Mouse (Mus musculus): ENCODE results near the gene Cwf19l1. TPM values are rescaled to one million over a fixed set of nuclear protein-coding genes. Genes with fewer than 3 reads are reported as not detected.

The Cwf19l1 gene
- 30.6 TPM in 2 replicates for polyA plus RNA-seq (2014; fragmentation: Nextera tagmentation; extraction: Ambion mirVana)

- Histone ChIP-seq H3K27me3 (ENCODE audit: control insufficient read depth, insufficient read depth, low read length) (no peaks in the 10 kb centered on the region), H3K4me3 (ENCODE audit: low read depth, low read length) (peak within 1 kb of the TSS; percentile 74), H3K36me3 (ENCODE audit: control insufficient read depth, insufficient read depth, low read length) (peaks cover 21% of the 10 kb centered on the region), H3K9ac (replicated peaks; ENCODE audit: low read depth, low read length) (peak within 1 kb of the TSS; percentile 63), H3K9me3 (ENCODE audit: control insufficient read depth, low read depth, low read length) (no peaks in the 10 kb centered on the region), H3K4me1 (ENCODE audit: control insufficient read depth, insufficient read depth, low read length) (peaks cover 6% of the 10 kb centered on the region; the same call in 1 of the 2 replicates), H3K4me2 (replicated peaks; ENCODE audit: low read depth, low read length) (peak within 1 kb of the TSS; percentile 43), H3K27ac (ENCODE audit: low read length) (peak within 1 kb of the TSS; percentile 91)
- WGBS: under 1% methylated on average over 45 of the region's 45 CpGs
- peak; percentile 86 for ATAC-seq (ENCODE audit: insufficient number of reproducible peaks, insufficient read depth, low FRiP score, low read depth)
Observed at GRCm38 (mm10) chr19:44135072-44135959, at the start of gene Cwf19l1. Gene Cwf19l1 (minus strand): TSS chr19:44135876.

DNA sequence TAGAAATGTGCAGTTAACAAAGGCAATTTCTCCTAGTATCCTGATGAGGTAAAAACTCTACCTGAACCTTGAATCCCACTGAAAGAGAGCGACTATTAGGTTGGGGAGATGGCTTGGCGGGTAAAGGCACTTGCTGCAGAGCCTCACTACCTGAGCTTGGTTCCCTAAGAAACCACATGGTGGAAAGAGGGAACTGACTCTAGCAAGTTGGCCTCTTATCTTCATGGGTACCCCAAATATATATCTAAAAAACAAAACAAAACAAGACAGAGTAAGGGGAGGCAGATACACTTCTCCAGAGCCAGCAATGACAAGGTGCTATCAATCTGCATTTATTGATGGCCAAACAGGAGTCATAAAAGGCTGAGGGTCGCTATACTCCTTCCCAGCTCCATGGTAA is 48.3 kb upstream of the Cwf19l1 start:
- no peaks in the 10 kb centered on the region for H3K36me3 ChIP-seq (ENCODE audit: control insufficient read depth, insufficient read depth, low read length)
- no peaks in the 10 kb centered on the region for H3K27me3 ChIP-seq (ENCODE audit: control insufficient read depth, insufficient read depth, low read length)
- H3K9me3 ChIP-seq (ENCODE audit: control insufficient read depth, low read depth, low read length): no peaks in the 10 kb centered on the region
- no peak overlapping the region for H3K4me3 ChIP-seq (ENCODE audit: low read depth, low read length)
- H3K27ac ChIP-seq (ENCODE audit: low read length): no peak overlapping the region
- H3K9ac ChIP-seq (replicated peaks; ENCODE audit: low read depth, low read length): no peak overlapping the region
- no peaks in the 10 kb centered on the region for H3K4me1 ChIP-seq (ENCODE audit: control insufficient read depth, insufficient read depth, low read length)
- 69% methylated on average over 3 of the region's 3 CpGs for WGBS
- H3K4me2 ChIP-seq (replicated peaks; ENCODE audit: low read depth, low read length): no peak overlapping the region
- ATAC-seq (ENCODE audit: insufficient number of reproducible peaks, insufficient read depth, low FRiP score, low read depth): no peak

DNA sequence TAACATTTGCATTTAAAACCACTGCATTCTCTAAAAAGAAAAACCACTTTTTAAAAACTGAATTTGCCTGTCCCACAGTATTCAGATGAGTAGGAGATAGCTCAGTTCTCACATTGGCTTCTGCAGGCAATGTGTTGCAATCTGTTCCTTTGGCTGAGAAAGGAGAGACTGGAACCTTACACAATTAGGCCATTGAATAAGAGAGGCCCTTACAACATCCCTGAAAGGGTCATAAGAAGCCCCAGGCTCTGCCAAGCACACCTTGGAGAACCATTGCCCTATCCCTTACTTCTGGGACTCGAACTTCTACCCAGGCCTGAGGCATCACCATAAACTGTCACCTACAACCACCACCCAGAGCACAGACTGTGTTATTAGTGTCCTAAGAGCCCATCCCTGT is 44.8 kb upstream of the Cwf19l1 start:
- Histone ChIP-seq H3K4me3 (ENCODE audit: low read depth, low read length) (no peak overlapping the region), H3K36me3 (ENCODE audit: control insufficient read depth, insufficient read depth, low read length) (no peaks in the 10 kb centered on the region), H3K9ac (replicated peaks; ENCODE audit: low read depth, low read length) (no peak overlapping the region), H3K27ac (ENCODE audit: low read length) (no peak overlapping the region), H3K4me1 (ENCODE audit: control insufficient read depth, insufficient read depth, low read length) (no peaks in the 10 kb centered on the region), H3K9me3 (ENCODE audit: control insufficient read depth, low read depth, low read length) (no peaks in the 10 kb centered on the region), H3K27me3 (ENCODE audit: control insufficient read depth, insufficient read depth, low read length) (no peaks in the 10 kb centered on the region), H3K4me2 (replicated peaks; ENCODE audit: low read depth, low read length) (no peak overlapping the region)
- WGBS: 72% methylated on average over 1 of the region's 1 CpGs
- no peak for ATAC-seq (ENCODE audit: insufficient number of reproducible peaks, insufficient read depth, low FRiP score, low read depth)

GRCm38 (mm10) chr19:44176741-44177140 is 41.1 kb upstream of the Cwf19l1 start:
- 82% methylated on average over 3 of the region's 3 CpGs for WGBS
- H3K4me2 ChIP-seq (replicated peaks; ENCODE audit: low read depth, low read length): no peak overlapping the region
- no peaks in the 10 kb centered on the region for H3K27me3 ChIP-seq (ENCODE audit: control insufficient read depth, insufficient read depth, low read length)
- H3K36me3 ChIP-seq (ENCODE audit: control insufficient read depth, insufficient read depth, low read length): no peaks in the 10 kb centered on the region
- H3K9ac ChIP-seq (replicated peaks; ENCODE audit: low read depth, low read length): no peak overlapping the region
- ATAC-seq (ENCODE audit: insufficient number of reproducible peaks, insufficient read depth, low FRiP score, low read depth): no peak
- H3K9me3 ChIP-seq (ENCODE audit: control insufficient read depth, low read depth, low read length): no peaks in the 10 kb centered on the region
- H3K27ac ChIP-seq (ENCODE audit: low read length): no peak overlapping the region
- H3K4me3 ChIP-seq (ENCODE audit: low read depth, low read length): no peak overlapping the region
- no peaks in the 10 kb centered on the region for H3K4me1 ChIP-seq (ENCODE audit: control insufficient read depth, insufficient read depth, low read length)

DNA sequence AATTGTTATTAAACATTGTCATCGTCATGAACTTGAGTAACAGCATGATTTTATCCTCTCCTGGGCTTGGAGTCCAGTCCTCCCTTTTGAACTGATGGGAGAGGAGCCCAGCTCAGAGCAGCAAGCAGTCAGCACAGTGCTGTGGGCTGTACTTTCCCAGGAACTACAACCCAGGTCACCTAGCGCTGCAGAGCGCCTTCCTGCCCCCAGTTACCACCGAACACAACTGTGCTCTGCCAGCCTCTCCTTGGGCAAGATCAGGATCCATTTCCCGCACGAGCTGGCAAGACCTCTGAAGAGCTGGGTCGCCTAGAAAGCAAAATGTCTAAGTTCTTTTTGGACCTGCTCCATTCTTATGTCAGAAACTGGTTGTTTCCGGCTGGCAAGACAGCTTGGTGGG is 39.2 kb upstream of the Cwf19l1 start:
- Histone ChIP-seq H3K9me3 (ENCODE audit: control insufficient read depth, low read depth, low read length) (no peaks in the 10 kb centered on the region), H3K36me3 (ENCODE audit: control insufficient read depth, insufficient read depth, low read length) (no peaks in the 10 kb centered on the region), H3K4me1 (ENCODE audit: control insufficient read depth, insufficient read depth, low read length) (no peaks in the 10 kb centered on the region), H3K27ac (ENCODE audit: low read length) (no peak overlapping the region), H3K4me3 (ENCODE audit: low read depth, low read length) (no peak overlapping the region), H3K27me3 (ENCODE audit: control insufficient read depth, insufficient read depth, low read length) (no peaks in the 10 kb centered on the region), H3K9ac (replicated peaks; ENCODE audit: low read depth, low read length) (no peak overlapping the region), H3K4me2 (replicated peaks; ENCODE audit: low read depth, low read length) (no peak overlapping the region)
- no peak for ATAC-seq (ENCODE audit: insufficient number of reproducible peaks, insufficient read depth, low FRiP score, low read depth)
- WGBS: 66% methylated on average over 8 of the region's 8 CpGs

DNA sequence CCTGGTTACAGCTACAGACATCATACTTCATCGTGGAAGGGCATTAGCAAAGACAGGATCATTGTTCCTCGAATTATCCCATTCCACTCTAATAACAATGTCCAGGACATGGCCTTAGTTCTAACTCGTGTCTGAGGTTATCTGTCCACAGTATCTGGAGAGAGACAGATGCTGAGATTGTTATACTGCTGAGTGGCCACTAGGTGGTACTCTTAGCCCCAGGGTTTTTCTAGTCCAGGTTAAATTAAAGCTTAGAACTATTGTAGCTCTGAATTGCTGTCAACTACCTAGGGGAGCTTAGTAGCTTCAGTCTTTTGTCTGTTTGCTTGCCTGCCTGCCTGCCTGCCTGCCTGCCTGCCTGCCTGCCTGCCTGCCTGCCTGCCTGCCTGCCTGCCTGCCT is 25.8 kb upstream of the Cwf19l1 start:
- no peaks in the 10 kb centered on the region for H3K4me1 ChIP-seq (ENCODE audit: control insufficient read depth, insufficient read depth, low read length)
- no peak overlapping the region for H3K9ac ChIP-seq (replicated peaks; ENCODE audit: low read depth, low read length)
- no peak overlapping the region for H3K4me3 ChIP-seq (ENCODE audit: low read depth, low read length)
- H3K9me3 ChIP-seq (ENCODE audit: control insufficient read depth, low read depth, low read length): no peaks in the 10 kb centered on the region
- 6% methylated on average over 3 of the region's 3 CpGs for WGBS
- no peaks in the 10 kb centered on the region for H3K36me3 ChIP-seq (ENCODE audit: control insufficient read depth, insufficient read depth, low read length)
- no peaks in the 10 kb centered on the region for H3K27me3 ChIP-seq (ENCODE audit: control insufficient read depth, insufficient read depth, low read length)
- H3K4me2 ChIP-seq (replicated peaks; ENCODE audit: low read depth, low read length): no peak overlapping the region
- ATAC-seq (ENCODE audit: insufficient number of reproducible peaks, insufficient read depth, low FRiP score, low read depth): no peak
- no peak overlapping the region for H3K27ac ChIP-seq (ENCODE audit: low read length)

DNA sequence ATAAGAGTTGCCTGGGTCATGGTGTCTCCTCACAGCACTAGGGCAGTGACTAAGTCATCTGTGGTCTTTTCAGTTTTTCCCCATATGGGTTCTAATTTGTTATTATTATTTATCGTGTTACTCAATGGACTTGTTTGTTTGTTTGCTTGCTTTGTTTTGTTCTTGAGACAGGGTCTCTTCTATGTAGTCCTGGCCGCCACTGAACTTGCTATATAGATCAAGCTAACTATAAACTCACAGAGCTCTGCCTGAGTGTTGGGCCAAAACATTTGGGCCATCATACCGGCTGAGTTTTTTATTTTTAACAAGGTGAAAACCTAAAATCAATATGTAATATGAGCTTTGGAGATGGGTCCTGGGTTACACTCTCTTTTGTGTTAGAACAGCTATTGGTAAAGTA is 23.7 kb upstream of the Cwf19l1 start:
- no peaks in the 10 kb centered on the region for H3K4me1 ChIP-seq (ENCODE audit: control insufficient read depth, insufficient read depth, low read length)
- H3K27me3 ChIP-seq (ENCODE audit: control insufficient read depth, insufficient read depth, low read length): no peaks in the 10 kb centered on the region
- no peak overlapping the region for H3K27ac ChIP-seq (ENCODE audit: low read length)
- no peak for ATAC-seq (ENCODE audit: insufficient number of reproducible peaks, insufficient read depth, low FRiP score, low read depth)
- H3K36me3 ChIP-seq (ENCODE audit: control insufficient read depth, insufficient read depth, low read length): no peaks in the 10 kb centered on the region
- H3K9ac ChIP-seq (replicated peaks; ENCODE audit: low read depth, low read length): no peak overlapping the region
- 81% methylated on average over 3 of the region's 3 CpGs for WGBS
- no peak overlapping the region for H3K4me2 ChIP-seq (replicated peaks; ENCODE audit: low read depth, low read length)
- no peak overlapping the region for H3K4me3 ChIP-seq (ENCODE audit: low read depth, low read length)
- no peaks in the 10 kb centered on the region for H3K9me3 ChIP-seq (ENCODE audit: control insufficient read depth, low read depth, low read length)

GRCm38 (mm10) chr19:44157005-44157404 is 21.3 kb upstream of the Cwf19l1 start:
- Histone ChIP-seq H3K27me3 (ENCODE audit: control insufficient read depth, insufficient read depth, low read length) (no peaks in the 10 kb centered on the region), H3K4me3 (ENCODE audit: low read depth, low read length) (no peak overlapping the region), H3K36me3 (ENCODE audit: control insufficient read depth, insufficient read depth, low read length) (no peaks in the 10 kb centered on the region), H3K4me1 (ENCODE audit: control insufficient read depth, insufficient read depth, low read length) (no peaks in the 10 kb centered on the region), H3K9ac (replicated peaks; ENCODE audit: low read depth, low read length) (no peak overlapping the region), H3K4me2 (replicated peaks; ENCODE audit: low read depth, low read length) (no peak overlapping the region), H3K9me3 (ENCODE audit: control insufficient read depth, low read depth, low read length) (no peaks in the 10 kb centered on the region), H3K27ac (ENCODE audit: low read length) (no peak overlapping the region)
- 89% methylated on average over 10 of the region's 10 CpGs for WGBS
- no peak for ATAC-seq (ENCODE audit: insufficient number of reproducible peaks, insufficient read depth, low FRiP score, low read depth)

- Histone ChIP-seq H3K27ac (ENCODE audit: low read length) (no peak overlapping the region), H3K27me3 (ENCODE audit: control insufficient read depth, insufficient read depth, low read length) (no peaks in the 10 kb centered on the region), H3K36me3 (ENCODE audit: control insufficient read depth, insufficient read depth, low read length) (no peaks in the 10 kb centered on the region), H3K9me3 (ENCODE audit: control insufficient read depth, low read depth, low read length) (no peaks in the 10 kb centered on the region), H3K4me3 (ENCODE audit: low read depth, low read length) (no peak overlapping the region), H3K4me2 (replicated peaks; ENCODE audit: low read depth, low read length) (no peak overlapping the region), H3K9ac (replicated peaks; ENCODE audit: low read depth, low read length) (no peak overlapping the region), H3K4me1 (ENCODE audit: control insufficient read depth, insufficient read depth, low read length) (no peaks in the 10 kb centered on the region)
- ATAC-seq (ENCODE audit: insufficient number of reproducible peaks, insufficient read depth, low FRiP score, low read depth): no peak
- WGBS: 78% methylated on average over 5 of the region's 5 CpGs
Observed at GRCm38 (mm10) chr19:44153781-44154180, 18.1 kb upstream of the Cwf19l1 start.

Measured in stomach, embryonic 14.5 days (tissue).